Mouse (Mus musculus) layer of hippocampus, postnatal 10 days (tissue): ENCODE data around the gene C2cd4b. TPM values are rescaled to one million over a fixed set of nuclear protein-coding genes. Genes with fewer than 3 reads are reported as not detected.
A peak's percentile ranks its signal among the peaks of the same experiment; 100 is the strongest.

ENCODE experiments used
- DNase-seq, 2 experiments: peaks; one replicate each; pipeline ENCODE4 v3.0.0; 2021; ENCODE audit warnings: low spot score in 2 of 2
- microRNA-seq, 2 experiments: library from miRNA; unstranded; fragments of <30 nt; microRNA quantifications; one replicate each; pipeline ENCODE4 v1.2.0; 2021
- total RNA-seq, 2 experiments: library from RNA; stranded (reverse); gene quantifications; 2 replicates each; pipeline ENCODE4 v1.2.3; 2021

C2cd4b gene
- total RNA-seq, 2 experiments from 2014 or later: 2.0 to 2.3 TPM

DNA sequence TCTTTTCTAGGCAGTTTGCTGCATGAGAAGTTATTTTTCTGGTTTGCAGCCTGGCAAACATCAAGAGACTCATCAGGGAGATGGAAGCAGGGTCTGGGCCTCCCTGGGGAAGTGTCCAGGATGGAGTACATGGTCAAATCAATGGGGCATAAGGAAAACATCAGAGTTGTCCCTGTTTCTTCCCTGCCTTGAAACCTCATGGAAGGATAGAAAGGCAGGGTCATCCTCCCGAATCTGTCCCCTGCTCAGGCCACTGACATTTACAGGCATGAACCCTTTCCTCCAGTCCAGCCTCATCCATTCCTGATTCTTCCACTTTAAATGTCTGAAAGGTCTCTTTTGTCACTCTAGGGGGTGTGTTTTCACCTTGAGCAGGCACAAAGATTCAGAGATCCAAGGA, 10.2 kb downstream of the C2cd4b start:
- DNase-seq: no peak

DNA sequence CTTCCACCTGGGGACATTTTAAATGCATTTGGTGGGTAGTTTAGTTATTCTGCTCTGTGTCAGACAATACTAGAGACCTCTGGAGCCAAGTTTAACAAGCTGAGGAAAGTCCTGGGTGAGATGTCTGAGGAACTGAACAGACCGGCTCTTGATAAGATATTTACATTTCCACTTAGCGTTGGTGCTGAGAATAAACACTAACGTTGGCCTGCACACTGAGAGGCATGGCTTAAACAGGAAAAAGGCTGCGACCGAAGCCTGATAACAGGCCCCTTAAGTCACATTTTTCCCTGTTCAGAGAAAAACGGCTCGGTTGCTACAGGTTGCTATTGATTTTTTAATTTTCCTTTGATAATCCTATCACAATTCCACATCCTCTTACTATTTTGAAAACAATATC, 12.1 kb downstream of the C2cd4b start:
- no peak for DNase-seq

DNA sequence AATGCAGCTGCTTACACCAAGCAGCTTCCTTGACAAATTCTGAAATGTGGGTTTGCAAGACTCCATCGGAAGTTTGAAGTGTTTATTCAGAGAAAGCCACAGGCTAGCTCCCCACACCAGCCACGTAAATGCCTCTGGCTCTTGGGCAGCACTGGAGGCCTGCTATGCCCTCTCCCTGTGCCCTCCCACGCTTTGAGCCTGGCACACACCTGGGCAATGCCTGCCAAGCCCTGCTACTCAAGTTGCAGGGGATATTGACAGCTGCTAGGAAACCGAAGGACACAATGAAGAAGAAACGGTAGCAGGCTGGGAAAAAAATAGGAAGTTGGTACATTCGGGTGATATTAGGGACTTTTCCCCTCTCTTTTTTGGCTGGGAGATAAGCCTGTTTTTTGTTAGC, 15.0 kb downstream of the C2cd4b start:
- no peak for DNase-seq

DNA sequence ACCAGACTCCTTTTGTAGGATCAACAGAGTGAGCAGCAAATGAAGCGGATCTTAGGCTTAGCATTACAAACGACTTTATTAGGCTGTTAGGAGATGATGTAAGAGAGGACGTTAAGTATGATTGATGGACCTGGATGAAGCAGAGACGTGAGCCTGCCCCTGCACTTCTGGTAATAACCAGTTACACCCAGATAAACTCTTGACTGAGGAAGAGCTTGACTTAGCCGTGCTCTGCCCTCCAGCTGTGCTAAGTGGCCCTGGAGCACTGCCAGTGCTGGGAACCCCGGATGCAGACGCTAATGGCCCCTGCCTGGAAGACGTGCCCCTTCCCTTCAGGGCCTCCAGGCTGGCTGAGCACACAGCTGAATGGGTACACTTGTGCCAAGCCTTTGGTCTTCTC, 19.3 kb downstream of the C2cd4b start:
- DNase-seq: no peak

DNA sequence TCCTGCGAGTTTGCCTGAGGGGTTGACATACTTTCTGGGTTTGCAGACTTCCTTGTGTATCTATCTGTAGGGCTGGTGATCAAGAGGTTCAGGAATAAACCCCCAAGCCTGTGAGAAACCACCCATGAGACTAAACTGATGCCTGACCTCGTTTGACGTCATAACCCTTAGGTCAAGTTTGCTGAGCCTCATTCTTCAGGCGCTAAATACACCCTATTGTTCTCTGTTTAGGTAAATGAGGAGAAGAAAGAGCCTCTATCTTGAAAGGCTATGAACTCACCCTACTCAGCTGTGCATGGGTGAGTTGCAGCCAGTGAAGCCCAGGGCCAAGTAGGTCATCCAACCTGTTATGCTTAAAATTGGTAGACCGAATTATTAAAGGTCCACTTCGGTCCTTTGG, 23.5 kb downstream of the C2cd4b start:
- DNase-seq: no peak

DNA sequence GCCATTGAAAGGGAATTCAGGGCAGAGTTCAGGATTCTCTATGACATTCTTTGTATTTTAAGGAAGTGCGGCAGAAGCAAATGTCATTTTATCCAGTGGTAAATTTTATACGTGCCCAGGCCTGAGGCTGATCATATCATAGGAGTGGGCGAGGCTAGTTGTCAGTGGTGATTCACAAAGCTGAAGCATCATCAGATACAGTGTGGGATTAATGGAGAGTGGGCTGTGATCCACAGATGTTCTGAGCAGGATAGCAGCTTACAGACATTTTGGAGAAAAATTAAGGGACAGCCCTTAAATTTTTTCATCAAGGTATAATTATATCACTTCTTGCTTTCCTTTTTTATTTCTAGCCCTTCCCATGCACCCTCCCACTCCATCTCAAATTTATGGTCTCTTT, 24.2 kb downstream of the C2cd4b start:
- no peak for DNase-seq

DNA sequence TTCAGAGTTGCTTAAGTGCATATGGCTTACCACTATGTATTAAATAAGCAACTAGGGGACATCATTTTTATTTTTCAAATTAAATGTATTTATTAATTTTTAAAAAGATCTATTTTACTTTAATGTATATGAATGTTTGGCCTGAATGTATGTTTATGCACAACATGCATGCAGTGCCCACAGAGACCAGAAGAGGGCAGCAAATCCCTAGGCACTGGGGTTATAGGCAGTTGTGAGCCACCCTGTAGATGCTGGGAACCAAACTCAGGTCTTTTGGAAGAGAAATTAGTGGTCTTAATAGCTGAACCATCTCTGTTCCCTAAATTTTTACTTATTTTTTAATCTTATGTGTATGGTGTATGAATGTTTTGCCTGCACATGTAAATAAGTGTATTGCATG, 24.7 kb downstream of the C2cd4b start:
- DNase-seq: no peak

DNA sequence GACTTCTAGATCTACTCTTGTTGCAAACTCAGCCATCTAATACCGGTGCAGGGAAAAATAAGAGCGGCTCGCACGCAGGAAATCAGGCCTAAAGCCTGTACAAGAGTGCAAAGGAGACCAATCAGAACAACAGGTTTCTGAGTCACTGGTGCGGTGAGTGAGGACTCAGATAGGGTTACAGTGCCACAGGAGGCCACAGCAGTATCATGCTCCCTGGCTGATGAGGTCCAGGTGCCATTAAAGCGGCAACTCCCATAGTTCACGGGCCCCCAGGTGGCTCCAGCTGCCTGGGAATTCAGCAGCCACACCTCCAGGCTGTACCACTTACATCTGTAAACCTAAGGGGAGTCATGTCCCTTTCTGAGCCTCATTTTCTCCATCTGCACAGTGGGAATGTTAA, 27.1 kb downstream of the C2cd4b start:
- no peak for DNase-seq

DNA sequence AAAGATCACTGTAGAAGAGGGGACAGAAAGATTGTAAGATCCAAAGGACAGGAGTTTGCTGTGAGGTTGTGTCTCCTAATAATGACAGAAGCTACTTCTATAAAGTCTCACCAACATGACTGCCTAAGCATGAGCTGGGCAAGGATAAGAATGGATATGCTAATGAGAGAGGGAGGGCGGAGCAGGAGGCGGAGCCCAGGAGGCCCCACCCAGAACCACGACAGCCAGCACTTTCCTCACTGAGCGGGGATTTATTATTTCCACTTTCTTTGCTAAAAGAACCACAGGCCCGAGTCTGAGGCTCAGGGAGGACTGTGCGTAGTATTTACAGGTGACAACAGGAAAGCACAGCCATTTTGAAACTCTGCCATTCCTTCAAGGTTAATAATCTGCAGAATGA, 28.4 kb downstream of the C2cd4b start:
- DNase-seq: no peak

DNA sequence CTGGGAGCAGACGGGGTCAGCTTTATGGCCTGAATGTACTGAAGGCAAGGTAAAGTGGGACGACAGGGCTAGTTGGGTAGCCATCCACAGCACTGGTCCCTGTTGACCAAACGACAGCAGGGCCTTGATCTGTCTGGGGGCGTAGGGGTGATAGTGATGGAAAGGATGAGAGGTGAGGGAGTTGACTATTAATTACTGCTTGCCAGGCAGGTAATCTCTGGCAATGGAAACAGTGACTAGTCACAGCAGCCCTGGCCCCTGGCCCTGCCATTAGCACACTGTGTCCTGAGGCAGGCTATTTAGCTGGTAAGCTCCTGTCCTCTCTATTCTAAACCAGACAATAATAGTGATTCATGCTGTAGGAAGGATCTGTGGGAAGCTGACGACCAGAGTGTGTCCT, 33.2 kb downstream of the C2cd4b start:
- no peak for DNase-seq

DNA sequence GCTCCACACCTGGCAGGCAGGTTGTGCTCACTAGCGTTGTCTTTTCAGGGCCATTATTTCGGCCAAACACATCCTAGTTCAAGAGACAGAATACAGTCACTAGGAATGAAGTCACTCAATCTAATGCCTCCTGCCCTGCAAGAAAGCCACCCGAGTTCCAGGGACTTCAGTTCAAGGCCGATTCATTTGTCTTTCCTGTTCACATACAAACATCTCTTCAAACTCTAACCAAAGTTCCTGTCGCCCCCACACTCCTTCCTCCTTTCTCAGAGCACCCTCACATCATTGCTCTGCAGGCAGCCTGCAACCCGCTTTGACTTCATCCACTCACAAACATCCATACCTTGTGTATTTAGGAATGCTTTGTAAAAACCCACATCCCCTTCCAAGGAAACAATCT, 34.3 kb downstream of the C2cd4b start:
- DNase-seq: no peak

DNA sequence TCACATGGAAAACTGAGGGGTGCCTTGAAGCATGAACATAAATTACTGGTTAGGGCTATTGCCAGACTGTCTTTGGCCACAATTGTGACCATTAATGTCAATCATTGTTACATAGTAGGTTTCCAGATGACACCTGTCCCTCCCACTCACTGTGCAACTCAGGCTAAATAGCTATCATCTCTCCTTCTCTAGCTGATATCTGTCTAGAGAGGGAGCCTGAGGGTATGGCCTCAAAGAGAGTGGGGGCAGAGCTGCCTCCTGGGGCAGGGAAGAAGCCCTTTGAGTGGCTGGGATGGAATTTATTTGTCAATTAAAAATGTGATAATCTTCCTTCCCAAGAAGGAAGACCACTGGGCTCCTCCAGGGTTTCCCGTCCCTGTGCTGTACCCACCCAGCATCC, 35.0 kb downstream of the C2cd4b start:
- DNase-seq: no peak

DNA sequence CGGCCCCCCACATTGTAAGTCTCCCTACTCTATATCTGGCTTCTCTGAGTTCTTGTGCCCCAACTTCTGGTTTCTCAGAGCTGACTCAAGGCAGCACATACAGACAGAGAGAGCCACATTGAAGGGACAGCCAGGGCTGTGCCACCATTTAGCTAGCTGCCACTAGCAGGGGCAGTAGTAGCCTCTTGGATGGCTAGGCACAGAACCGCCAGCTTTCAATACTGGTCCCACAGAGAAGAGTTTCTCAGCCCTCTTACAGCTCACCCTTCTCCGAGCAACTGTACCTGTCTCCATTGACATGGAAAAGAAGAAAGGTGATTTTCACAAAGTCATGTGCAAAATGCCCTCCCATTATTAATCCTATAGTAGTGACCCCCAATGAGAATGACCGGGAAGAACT, 35.4 kb downstream of the C2cd4b start:
- no peak for DNase-seq

DNA sequence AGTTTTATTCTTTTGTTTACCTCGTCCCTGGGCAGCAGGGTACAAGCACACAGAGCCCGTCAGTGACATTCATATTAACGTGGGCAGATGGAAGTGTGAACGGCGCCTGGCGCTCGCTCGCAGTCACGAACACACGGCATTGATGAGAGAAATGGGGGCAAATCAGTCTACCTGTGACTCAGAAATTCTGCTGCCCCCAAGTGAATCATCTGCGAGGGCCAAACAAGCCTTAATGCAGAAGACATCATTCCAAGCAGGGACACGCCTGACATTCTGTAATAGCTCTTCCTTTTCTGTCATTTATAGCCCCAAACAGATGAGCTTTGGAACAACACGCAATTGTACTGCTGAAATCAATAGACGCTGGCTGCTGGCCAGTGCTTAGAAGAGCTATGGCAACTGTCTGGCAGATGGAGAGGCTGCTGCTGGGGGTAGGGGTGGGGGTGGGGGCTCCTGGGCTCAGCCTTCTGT, 36.0 kb downstream of the C2cd4b start:
- peak; percentile 72 to 74 for DNase-seq

DNA sequence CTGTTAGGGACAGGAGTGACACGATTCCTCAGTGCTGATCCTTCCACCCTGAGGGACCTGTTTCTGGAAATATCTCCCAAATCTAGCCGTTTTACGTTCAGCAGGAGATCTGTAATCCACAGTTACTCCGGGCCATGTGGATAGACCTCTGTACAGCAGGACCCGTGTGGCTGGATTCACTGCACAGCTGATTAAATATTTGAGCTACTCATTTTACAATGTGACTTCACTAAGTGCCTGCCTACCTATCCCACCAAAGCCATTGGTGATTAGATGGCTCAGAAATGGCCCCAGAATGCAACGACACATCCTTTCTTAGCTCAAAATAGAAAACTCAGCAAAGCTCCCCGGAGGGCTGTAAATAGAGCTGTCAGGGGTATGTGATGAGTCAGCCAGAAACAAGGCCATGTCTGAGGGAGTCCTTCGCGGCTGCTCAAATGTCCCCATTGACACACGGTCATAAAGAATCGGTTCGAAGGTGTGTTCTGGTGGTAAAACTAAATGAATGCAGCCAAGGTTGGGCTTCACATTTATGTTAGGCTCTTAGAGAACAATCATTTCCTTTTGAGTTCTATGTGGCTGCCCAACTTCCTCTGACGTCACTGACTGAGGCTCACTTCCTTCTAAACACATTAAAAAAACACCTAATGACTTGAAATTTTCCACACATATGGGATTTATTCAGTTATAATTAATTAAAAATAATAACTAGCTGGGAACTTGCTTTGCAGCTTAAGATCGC, 40.0 kb downstream of the C2cd4b start:
- no peak for DNase-seq

DNA sequence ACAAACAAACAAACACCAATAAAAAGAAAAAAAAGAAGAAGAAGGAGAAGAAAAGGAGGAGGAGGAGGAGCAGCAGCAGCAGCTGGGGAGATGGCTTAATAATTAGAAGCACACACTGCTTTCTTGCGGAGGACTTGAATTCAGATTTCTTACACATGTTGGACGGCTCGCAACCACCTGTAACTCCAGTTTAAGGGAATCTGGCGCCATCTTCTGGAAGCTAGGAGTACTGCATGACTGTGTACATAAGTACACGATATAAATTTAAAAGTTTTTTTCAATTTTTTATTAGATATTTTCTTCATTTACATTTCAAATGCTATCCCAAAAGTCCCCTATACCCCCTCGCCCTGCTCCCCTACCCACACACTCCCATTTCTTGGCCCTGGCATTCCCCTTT, 43.0 kb downstream of the C2cd4b start:
- peak; percentile 63 to 69 for DNase-seq

DNA sequence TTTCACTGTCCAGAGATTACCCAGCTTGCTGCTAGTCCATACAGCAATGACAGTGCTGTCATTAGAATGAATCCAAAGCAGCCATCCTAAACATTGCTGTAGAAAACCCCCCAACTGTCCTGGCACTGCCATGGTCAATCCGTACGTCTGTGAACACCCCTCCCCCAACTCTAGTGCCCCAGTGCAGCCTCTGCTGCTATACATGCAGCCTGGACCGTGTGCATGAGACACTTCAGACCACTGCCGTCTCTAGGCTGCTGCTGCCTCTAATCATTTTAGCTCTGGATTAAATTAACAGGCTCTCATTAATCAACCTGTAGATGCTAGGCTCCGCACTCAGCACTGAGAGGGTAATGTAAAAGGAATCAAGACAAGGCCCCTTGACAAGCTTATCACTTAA, 47.8 kb downstream of the C2cd4b start:
- DNase-seq: no peak

DNA sequence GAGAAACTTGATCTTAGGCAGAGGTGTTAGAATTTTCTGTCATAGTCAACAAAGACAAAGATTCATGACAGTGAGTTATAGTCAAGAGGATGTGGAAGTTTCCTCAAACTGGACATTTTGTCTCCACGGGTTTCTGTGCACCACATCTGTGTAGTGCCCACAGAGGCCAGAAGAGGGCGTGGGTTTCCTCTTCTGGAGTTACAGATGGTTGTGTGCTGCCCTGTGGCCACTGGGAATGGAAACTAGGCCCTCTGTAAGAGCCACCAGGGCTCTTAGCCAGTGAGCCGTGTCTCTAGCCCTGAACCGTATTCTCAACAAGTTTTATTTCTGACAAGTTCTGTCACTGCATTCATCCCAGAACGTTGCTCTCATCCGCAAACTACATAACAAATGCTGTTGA, 51.3 kb downstream of the C2cd4b start:
- no peak for DNase-seq

Small RNA genes lying within 50 kb of the gene (microRNA-seq; reads per million reads assigned to microRNA genes)
- gene Mir7241: 0 reads per million in 2 experiments
- gene Mir7242: 0 reads per million in 2 experiments

Other genes with a start within 250 kb of the C2cd4b start
- gene Tln2, start 199.7 kb upstream of the C2cd4b start, total RNA-seq: 100 to 1,000 TPM; 106 to 110 TPM
- 1 to 10 TPM in 1 of 2 experiments, under 1 TPM in 1; 0.96 to 1.2 TPM for gene C2cd4a, start 72.9 kb downstream of the C2cd4b start, total RNA-seq
- gene Vps13c, start 81.0 kb downstream of the C2cd4b start, total RNA-seq: 10 to 100 TPM; 50.7 to 54.9 TPM